Mouse (Mus musculus) heart, adult 8-10 months (tissue): ENCODE measurements around the gene Ptprn2. TPM values are rescaled to one million over a fixed set of nuclear protein-coding genes. Genes with fewer than 3 reads are reported as not detected.

Experiments
- DNase-seq: peaks from one replicate; pipeline ENCODE4 v3.0.0; 2022; ENCODE audit warnings: low spot score
- total RNA-seq, 4 experiments: library from RNA; stranded (reverse); gene quantifications; 2 replicates each; pipeline ENCODE4 v1.2.4; 2022

Ptprn2 gene
- total RNA-seq, 4 experiments from 2014 or later = 0.06 to 0.17 (median 0.14) TPM; not detected in 1

GRCm38 (mm10) chr12:117210467-117210866 lies 724.9 kb downstream of the Ptprn2 start:
- DNase-seq = no peak

GRCm38 (mm10) chr12:117213531-117213930 lies 728.0 kb downstream of the Ptprn2 start:
- no peak for DNase-seq

DNA sequence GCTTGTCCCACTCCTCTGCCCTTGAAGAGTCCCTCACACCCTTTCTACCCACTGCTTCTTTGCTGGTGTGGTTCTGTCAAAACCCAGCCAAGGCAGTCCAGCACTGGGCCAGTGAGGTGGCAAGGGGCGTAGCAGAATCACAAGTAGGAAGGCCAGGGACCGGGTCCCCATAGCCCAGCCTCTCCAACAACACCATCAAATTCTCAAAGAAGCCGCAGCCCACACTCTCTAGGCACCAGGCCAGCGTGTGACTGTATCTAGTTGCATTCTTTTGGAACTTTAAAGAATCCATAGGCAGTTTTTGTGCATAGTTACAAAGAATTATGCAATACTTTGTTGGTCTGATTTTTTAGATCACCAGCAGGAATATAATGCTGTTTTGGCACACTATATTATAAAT lies 728.8 kb downstream of the Ptprn2 start:
- no peak for DNase-seq

GRCm38 (mm10) chr12:117214919-117215318 lies 729.4 kb downstream of the Ptprn2 start:
- no peak for DNase-seq

DNA sequence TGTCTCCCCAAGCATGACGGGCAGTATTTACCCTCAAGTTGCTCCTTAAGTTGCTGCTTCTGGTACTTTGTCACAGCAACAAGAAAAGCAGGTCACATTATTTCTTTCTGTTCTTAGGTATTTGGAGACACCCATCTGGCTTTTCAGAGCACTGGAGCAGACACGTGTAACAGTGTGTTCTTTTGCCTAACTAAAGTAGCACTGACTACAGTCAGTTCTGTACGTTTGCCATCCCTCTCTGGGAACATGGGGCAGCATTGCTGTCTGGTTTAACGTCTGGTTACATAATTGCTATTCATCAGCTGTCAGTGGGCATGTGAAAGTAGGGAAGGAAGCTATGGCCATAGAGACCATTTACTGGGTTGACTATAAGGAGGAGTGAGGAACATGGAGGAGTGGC lies 736.4 kb downstream of the Ptprn2 start:
- DNase-seq = no peak

DNA sequence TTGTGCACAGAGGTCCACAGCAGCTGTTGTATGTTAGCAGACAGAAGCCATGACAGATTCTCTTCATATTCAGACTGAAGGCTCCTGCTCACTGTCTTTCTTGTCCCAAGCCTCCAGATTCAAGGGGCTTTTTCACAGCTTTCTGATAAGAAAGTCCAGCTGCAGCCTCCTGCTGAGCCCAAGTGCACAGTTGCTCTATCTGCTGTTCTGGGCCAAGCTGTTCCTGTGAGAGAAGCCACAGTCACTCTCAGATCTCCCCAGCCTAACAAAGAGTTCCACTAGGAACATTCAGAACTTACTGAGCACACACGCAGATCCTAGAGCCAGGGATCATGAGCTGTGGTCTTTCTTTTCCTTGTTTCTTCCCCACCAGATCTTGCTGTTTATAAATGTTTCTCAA lies 738.5 kb downstream of the Ptprn2 start:
- peak; percentile 41 for DNase-seq

DNA sequence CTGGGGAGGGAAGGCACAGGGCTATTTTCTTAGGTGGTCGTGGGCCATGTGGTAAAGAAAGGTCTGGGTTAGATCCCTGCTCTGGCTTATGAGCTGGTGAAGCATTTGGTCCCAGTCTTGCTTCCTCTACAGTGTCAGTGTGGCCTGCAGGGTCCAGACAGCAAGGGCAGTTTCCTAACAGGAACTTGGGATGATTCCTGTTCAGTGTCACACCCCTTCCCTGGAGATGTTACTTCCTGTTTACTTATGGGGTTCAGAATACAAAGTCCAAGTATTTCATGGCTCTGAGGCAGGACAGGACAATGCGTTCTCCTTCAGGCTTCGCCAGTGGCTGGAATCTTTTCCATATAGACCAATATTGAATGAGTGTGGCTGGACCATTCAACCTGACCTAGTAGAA lies 741.7 kb downstream of the Ptprn2 start:
- DNase-seq = peak; percentile 63

DNA sequence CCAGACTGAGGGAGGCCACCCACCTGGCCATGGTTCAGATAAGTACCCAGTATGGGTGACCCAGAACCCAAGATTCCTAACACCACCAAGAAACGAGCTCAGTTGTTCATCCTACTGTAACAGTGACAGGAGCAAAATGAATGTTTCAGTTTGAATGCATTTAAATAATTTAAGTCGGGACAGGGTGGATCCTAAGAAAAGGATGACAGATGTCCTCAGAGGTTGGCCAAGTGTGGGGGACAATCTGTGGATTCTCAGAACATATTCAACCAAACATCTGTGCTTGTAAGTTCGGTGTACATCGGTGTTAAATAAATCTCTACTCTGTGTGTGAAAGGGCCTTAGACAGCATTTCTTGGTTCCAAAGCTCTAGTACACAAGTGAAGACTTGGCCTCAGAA lies 743.9 kb downstream of the Ptprn2 start:
- no peak for DNase-seq

GRCm38 (mm10) chr12:117230282-117230681 lies 744.8 kb downstream of the Ptprn2 start:
- DNase-seq = no peak

DNA sequence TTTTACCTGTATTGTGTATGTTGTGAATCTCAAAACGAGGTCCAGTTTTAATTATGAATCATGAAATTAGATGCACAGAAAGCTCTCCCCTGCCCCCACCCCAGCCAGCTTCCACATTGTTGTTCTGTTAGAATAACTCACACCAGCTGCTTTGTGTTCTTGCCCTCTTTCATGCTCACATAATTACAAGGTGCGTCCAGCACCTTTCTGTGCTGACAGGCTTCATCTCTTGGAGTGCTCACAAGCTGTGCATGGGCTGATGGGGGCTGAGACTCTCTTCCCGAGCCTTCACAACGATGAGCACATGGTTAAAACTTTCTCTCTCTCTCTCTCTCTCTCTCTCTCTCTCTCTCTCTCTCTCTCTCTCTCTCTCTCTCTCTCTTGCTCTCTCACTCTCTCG lies 746.3 kb downstream of the Ptprn2 start:
- DNase-seq = no peak

- DNase-seq = no peak
Measured at GRCm38 (mm10) chr12:117235114-117235513, 749.6 kb downstream of the Ptprn2 start.

- DNase-seq = no peak
Measured at GRCm38 (mm10) chr12:117236020-117236734, 750.7 kb downstream of the Ptprn2 start.

- DNase-seq = no peak
Measured at GRCm38 (mm10) chr12:117236981-117237380, 751.5 kb downstream of the Ptprn2 start.

DNA sequence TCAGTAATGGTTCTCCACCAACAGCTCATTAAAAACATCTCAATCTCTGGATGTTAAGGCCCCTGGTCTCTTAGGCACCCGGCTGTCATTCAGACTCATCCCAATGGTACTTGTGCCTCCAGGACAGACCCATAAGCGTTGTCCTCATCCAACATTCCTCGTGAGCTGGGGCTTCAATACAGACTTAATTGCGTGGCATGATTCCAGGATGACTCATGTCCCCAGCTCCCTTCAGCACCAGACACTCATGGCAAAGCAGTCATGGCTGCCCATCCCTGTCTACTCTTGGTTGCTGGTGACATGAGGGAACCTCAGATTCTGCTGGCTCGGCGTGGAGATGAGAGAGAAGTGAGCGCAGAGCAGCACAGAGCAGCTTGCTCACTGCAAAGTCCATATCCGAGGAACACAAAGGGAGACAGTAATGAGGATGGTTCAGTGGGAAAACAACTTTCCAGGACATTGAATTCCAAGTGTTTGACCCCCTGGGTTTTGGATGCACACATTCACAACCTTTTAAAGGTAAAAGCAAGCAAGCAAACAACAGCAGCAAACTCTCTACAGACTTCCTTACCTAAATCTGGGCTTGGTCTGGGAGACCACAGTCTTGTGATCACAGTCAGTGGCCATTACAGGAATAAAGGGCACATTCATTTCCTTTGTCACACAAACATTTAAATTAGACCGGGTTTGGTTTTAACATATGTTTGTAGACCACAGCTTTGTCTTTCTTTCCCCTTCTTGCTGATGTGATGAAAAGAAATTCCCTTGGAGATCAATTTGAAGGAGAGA lies 754.6 kb downstream of the Ptprn2 start:
- no peak for DNase-seq

- DNase-seq = peak; percentile 65
Measured at GRCm38 (mm10) chr12:117242181-117242580, 756.7 kb downstream of the Ptprn2 start.

GRCm38 (mm10) chr12:117245885-117246478 lies 760.5 kb downstream of the Ptprn2 start:
- no peak for DNase-seq

DNA sequence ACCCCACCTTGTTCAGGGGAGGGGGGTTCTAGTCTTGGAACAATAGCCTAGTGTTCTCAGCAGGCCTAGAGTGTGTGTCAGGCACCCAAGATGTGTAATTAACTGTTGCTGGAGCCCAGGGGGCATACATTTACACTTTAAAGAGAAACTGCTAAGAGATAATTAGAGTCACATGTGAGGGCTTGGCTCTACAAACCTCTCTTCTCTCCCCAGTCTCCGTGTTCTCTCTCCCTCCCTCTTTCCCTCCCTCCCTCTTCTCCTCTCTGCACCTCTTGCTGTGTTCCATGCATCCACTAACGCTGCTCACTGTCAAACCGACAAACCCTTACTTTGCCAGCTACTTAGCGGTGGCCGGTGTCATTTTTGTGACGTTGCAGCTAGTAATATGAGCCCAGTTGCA lies 764.9 kb downstream of the Ptprn2 start:
- no peak for DNase-seq

GRCm38 (mm10) chr12:117251663-117252425 lies 766.3 kb downstream of the Ptprn2 start:
- no peak for DNase-seq

DNA sequence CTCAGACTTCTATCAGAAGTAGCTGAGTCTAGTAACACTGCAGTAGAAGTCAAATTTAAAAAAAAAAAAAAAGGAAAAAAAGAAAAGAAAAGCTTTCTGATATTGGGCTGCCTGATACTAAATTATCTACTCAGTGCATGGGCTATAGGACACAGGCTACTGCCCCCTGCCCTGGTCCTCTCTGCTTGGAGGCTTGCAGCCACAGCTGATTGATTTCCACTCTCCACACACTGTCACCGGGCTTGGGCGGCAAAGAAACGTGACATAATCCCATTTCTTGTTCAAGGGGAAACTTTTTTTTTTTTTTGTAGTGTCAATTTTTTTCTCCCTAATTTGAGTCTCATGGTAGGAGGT lies 766.9 kb downstream of the Ptprn2 start:
- no peak for DNase-seq

- DNase-seq = no peak
Measured at GRCm38 (mm10) chr12:117254356-117254755, 768.8 kb downstream of the Ptprn2 start.

- no peak for DNase-seq
Measured at GRCm38 (mm10) chr12:117255325-117255724, 769.8 kb downstream of the Ptprn2 start.

- DNase-seq = no peak
Measured at GRCm38 (mm10) chr12:117255776-117256342, 770.3 kb downstream of the Ptprn2 start.
